Mouse (Mus musculus) monocyte, adult 5-6 weeks (primary cell): Measurements from ENCODE around the gene Arid1a. TPM values are rescaled to one million over a fixed set of nuclear protein-coding genes. Genes with fewer than 3 reads are reported as not detected.

Experiments used
- ATAC-seq: fragments of 153-309, 156-312 bp; replicated peaks from 2 replicates; pipeline ENCODE4 v1.8.0; 2017; ENCODE audit warnings: mild to moderate bottlenecking; ENCODE audit not compliant: low TSS enrichment, insufficient number of reproducible peaks, severe bottlenecking, poor library complexity, low FRiP score
- total RNA-seq: library from RNA; stranded (forward); fragments of 200-1000, 200-491, 200-594 nt; gene quantifications from 3 replicates; pipeline ENCODE4 v1.2.3, GENCODE M21; 2017

The Arid1a gene
- total RNA-seq, 1 experiment from 2014 or later = 30.6 TPM

DNA sequence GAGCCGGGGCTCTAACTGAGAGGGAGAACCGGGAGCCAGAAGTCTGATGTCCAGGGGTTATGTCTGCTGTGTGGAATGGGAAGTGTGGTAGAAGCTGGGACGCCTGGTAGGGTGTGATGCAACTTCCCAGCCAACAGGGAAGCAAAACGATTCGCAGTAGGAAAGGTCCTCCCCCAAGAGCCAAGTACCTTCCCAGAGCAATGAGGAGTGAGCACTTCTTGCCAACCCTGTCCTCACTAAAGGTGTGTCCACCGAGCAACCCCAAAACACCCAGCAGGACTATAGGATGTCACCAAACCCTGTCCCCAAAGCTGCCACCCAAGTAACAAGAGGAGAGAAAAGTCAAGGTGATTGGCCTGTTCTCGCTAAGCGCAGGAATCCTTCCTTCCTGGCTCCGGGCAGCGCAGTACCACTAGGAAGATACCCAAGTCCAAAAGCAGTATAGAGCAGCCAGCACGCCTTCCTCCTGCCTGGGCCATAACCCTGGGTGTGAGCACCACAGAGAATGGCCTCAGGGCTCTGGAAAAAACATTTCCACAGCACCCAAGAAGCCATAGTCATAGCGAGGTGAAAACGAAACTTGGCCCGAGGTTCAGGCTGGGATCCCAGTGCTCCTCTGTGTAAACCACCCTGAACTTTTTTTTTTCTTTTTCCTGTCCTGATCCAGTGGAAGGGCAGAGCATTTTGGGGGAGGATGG is 125.3 kb downstream of the Arid1a start:
- 0 out of 2 replicates have a peak, but pooled peaks have one; percentile 19 for ATAC-seq

GRCm38 (mm10) chr4:133630326-133630920 is 126.1 kb downstream of the Arid1a start:
- ATAC-seq = no peak

GRCm38 (mm10) chr4:133629191-133629590 is 127.4 kb downstream of the Arid1a start:
- no peak for ATAC-seq

Other genes with a start within 250 kb of the Arid1a start
- gene Kdf1, start 237.8 kb downstream of the Arid1a start, total RNA-seq = not detected in 3 replicates
- gene Nudc, start 210.8 kb downstream of the Arid1a start, total RNA-seq = 88.6 to 116 TPM (median 99.8 TPM) in 3 replicates
- gene Nr0b2, start 203.4 kb downstream of the Arid1a start, total RNA-seq = not detected in 3 replicates
- 30.9 to 41.9 TPM (median 32.6 TPM) in 3 replicates for gene Gpatch3, start 182.0 kb downstream of the Arid1a start, total RNA-seq
- gene Gpn2, start 172.4 kb downstream of the Arid1a start, total RNA-seq = 6.9 to 18.7 TPM (median 16.5 TPM) in 3 replicates
- 6.3 to 20.1 TPM (median 7.1 TPM) in 3 replicates for gene Sfn, start 154.6 kb downstream of the Arid1a start, total RNA-seq
- 12.8 to 48.9 TPM (median 20.8 TPM) in 3 replicates for gene Zdhhc18, start 106.6 kb downstream of the Arid1a start, total RNA-seq
- gene Pigv, start 84.1 kb downstream of the Arid1a start, total RNA-seq = 3.5 to 16.0 TPM (median 5.7 TPM) in 3 replicates
- gene Rps6ka1, start 131.0 kb upstream of the Arid1a start, total RNA-seq = 122 to 151 TPM (median 138 TPM) in 3 replicates
- gene Hmgn2, start 211.9 kb upstream of the Arid1a start, total RNA-seq = 118 to 170 TPM (median 138 TPM) in 3 replicates
- 11.2 to 17.2 TPM (median 16.3 TPM) in 3 replicates for gene Dhdds, start 244.1 kb upstream of the Arid1a start, total RNA-seq